Mouse (Mus musculus) brain, embryonic 14.5 days (tissue): ENCODE measurements around the gene Spats2.

Source experiments
- CTCF ChIP-seq: fragments of 200-500 bp; IDR thresholded peaks from 2 replicates; pipeline ENCODE4 v1.5.1; 2012; ENCODE audit warnings: inconsistent platforms, mild to moderate bottlenecking, moderate library complexity, borderline replicate concordance; ENCODE audit not compliant: insufficient read depth, insufficient read length; ENCODE audit errors: extremely low read depth
- POLR2A ChIP-seq: fragments of 200-500 bp; IDR thresholded peaks from 2 replicates; pipeline ENCODE4 v1.6.1; 2012; ENCODE audit warnings: mild to moderate bottlenecking, inconsistent platforms, borderline replicate concordance; ENCODE audit not compliant: poor library complexity, insufficient read depth, insufficient read length, severe bottlenecking; ENCODE audit errors: extremely low read depth

DNA sequence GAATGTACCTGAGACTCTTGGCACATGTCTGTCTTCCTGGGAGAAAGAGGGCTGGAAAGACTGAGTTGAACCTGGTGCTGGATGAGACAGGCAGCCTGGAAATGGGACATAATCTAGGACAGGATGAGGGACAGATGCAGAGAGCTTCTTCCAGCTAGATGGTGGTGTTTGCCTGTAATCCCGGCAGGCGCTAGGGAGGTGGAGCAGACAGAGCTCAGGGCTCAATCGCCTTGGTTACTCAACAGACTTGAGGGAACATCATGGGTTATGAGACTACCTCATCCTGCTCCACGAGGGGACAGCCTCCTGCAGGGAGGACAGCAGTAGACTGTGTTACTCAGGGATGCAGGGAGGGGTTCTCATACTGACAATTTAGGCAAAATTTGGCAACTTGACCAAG lies 115.5 kb downstream of the Spats2 start:
- TF ChIP-seq POLR2A (no peak), CTCF (no peak)
